Mouse (Mus musculus) macrophage (primary cell): ENCODE data around the gene Ccl1. TPM values are rescaled to one million over a fixed set of nuclear protein-coding genes. Genes with fewer than 3 reads are reported as not detected.

ENCODE experiments used
- H3K27ac ChIP-seq: fragments of 350-480 bp; formaldehyde crosslinking; 2 replicates; pipeline ENCODE4 v1.9.0; 2021
- H3K36me3 ChIP-seq: fragments of 350-480 bp; formaldehyde crosslinking; 2 replicates; pipeline ENCODE4 v1.9.0; 2021; ENCODE audit errors: inconsistent target
- H3K4me3 ChIP-seq: fragments of 350-480 bp; formaldehyde crosslinking; 2 replicates; pipeline ENCODE4 v1.9.0; 2021; ENCODE audit errors: inconsistent target
- H3K79me2 ChIP-seq: fragments of 350-480 bp; formaldehyde crosslinking; 2 replicates; pipeline ENCODE4 v1.9.0; 2021; ENCODE audit errors: inconsistent target
- WGBS: methylation state at CpG from one replicate; pipeline ENCODE4 v1.1.7; 2026; ENCODE audit warnings: inconsistent platforms; ENCODE audit not compliant: missing documents; 5-methylcytosine and 5-hydroxymethylcytosine counted together
- polyA plus RNA-seq: library from polyadenylated mRNA; stranded (reverse); fragments of 250-400 nt; gene quantifications from 3 replicates; pipeline ENCODE4 v1.2.4, GENCODE M21; 2018; ENCODE audit warnings: inconsistent platforms

Gene Ccl1
- polyA plus RNA-seq, 1 experiment from 2014 or later = not detected

DNA sequence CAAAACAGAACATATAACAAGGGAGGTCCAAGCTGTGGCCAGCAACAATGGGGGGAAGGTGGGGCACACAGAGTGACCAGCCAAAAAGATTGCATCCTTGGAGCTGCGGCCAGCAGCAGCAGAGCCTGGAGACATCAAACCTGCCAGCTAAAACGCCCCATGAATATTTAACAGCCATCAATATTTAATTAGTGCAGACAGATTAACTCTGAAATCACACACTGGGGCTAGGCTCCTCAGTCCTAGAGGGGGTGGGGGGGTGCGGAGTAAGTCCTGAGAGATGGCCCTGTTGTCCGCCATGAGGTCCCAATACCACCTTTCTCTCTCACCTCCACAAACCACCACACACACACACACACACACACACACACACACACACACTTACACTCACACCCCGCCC lies 68.1 kb downstream of the Ccl1 start:
- Histone ChIP-seq H3K79me2 (no peaks in the 10 kb centered on the region), H3K27ac (no peak overlapping the region), H3K36me3 (no peaks in the 10 kb centered on the region), H3K4me3 (no peak overlapping the region)
- 86% methylated on average over 4 of the region's 5 CpGs for WGBS

DNA sequence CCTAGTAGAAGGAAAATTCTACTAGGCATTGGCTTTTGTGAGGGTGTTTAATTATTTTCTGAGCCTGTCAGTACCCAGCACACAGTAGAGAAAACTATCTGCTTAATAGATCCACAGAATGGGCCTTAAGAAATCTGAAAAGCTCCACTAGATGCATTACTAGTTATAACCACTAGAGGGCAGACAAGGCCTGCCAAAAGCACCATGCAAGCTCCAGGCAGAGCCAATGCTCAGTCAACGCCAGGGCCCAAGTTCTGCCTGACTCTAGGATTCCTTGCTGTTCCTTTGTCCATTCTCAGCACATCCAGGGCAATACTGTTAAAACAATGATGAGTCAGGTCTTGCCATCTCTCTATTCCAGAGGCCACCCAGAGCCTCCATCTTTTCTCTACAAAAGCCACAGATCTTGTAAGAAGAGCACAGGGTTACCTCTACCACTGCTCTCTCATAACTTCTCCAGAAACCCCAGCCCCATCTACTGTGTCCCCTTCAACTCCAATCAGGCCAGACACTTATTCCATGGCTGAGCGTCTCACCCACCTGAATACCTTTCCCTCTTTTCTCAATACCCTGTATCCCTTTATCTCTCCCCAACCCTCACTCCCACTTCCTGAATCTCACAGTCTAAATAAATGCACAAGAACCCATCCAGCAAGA lies 69.8 kb downstream of the Ccl1 start:
- WGBS = 28% methylated on average over 2 of the region's 2 CpGs
- no peaks in the 10 kb centered on the region for H3K36me3 ChIP-seq
- no peak overlapping the region for H3K4me3 ChIP-seq
- H3K79me2 ChIP-seq = no peaks in the 10 kb centered on the region
- no peak overlapping the region for H3K27ac ChIP-seq

DNA sequence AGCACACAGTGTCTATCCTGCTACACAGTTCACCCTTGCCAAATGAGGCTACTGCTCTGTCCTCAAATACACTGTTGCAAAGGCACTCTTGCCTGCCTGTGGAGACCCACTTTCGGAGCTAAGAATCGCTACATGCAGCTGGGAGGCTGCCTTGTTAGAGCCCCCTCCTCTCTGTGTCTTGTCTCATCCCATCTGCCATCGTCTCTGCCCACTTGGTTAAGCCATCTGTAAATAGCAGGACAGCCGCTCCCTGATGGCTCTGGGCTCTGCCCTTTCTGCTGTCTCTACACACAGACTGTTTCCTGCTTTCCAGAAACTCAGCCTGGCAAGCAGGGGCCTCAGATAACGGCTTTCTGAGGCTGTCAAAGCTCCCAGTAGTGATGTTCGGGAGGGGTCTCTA lies 71.5 kb downstream of the Ccl1 start:
- Histone ChIP-seq H3K4me3 (no peak overlapping the region), H3K36me3 (no peaks in the 10 kb centered on the region), H3K27ac (no peak overlapping the region), H3K79me2 (no peaks in the 10 kb centered on the region)
- WGBS = 53% methylated on average over 6 of the region's 6 CpGs

DNA sequence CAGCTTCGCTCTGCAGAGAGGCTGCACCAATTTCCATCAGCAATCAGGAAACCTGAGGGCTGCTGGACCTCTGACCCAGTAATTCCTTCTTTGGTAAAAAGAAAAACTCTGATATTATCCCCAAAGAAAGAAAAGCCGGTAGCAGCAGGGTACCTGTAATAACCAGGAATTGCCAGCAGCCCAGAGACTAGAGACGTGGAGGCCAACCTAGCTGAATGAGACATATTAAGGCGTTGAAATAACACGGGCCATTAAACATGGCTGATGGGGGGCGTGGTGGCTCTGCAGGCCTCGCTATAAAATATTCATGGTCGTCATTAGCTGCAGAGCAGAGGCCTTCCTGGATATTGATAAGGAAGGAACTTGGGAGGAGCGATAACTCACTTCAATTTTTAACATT lies 78.5 kb downstream of the Ccl1 start:
- Histone ChIP-seq H3K4me3 (no peak overlapping the region), H3K27ac (no peak overlapping the region), H3K36me3 (no peaks in the 10 kb centered on the region), H3K79me2 (no peaks in the 10 kb centered on the region)
- 82% methylated on average over 9 of the region's 9 CpGs for WGBS

DNA sequence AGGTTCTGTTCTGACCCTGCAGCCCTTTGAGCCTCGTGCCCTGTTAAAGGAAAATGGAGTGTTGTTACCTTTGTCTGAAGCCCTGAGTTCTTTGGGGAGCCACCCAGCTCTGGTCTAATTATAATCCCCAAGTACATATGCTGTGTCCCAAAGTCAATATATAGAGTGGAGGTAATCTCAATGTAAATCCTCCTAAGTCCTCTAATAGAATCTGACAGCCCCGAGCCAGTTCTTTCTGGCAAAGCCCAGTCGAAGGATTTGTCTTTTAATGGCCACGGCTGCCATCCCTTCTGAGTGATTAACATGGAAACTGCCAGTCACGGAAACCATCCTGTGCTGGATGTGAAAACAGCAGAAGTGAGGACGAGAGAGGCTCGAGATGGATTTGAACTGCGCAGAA lies 79.6 kb downstream of the Ccl1 start:
- WGBS = 84% methylated on average over 8 of the region's 8 CpGs
- Histone ChIP-seq H3K36me3 (no peaks in the 10 kb centered on the region), H3K79me2 (no peaks in the 10 kb centered on the region), H3K4me3 (no peak overlapping the region), H3K27ac (no peak overlapping the region)

DNA sequence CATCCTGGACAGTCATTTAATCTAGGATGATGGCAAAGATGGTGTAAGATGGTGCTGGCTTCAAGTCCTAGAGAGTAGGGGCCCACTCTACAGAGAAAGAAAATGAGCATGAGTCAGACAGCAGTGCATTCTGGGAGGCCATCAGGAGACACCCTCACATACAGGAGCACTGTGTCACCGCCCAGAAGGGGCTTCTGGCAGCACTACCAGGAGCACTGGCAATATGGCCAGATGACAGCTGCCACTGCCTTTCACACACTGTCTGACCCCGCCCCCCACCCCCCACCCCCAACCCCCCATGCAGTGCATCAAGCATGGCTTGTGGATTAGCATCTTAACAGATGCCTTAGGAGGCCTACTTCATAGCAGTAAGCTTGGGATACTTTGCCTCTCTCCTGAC lies 89.0 kb downstream of the Ccl1 start:
- no peak overlapping the region for H3K4me3 ChIP-seq
- 75% methylated on average over 2 of the region's 2 CpGs for WGBS
- no peak overlapping the region for H3K27ac ChIP-seq
- no peaks in the 10 kb centered on the region for H3K36me3 ChIP-seq
- H3K79me2 ChIP-seq = no peaks in the 10 kb centered on the region

DNA sequence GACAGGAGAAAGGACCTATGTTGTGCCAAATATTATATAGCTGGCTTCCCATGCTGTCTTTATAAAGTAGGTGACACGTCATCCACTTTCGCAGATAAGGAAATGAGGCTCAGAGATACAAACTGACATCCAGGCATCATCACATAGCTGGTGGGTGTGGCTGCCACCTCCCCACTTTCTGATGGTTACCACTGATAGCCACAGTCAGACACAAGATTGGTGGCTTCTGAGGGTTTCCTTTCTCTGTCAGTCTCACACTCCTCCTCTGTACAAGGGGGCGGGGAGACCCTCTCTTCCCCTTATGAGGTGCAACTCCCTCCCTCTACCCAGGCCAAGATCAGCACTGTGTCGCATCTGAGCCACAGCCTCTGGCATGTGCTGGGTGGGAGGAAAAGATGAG lies 91.1 kb downstream of the Ccl1 start:
- H3K27ac ChIP-seq = no peak overlapping the region
- H3K36me3 ChIP-seq = no peaks in the 10 kb centered on the region
- no peaks in the 10 kb centered on the region for H3K79me2 ChIP-seq
- H3K4me3 ChIP-seq = no peak overlapping the region
- 42% methylated on average over 3 of the region's 4 CpGs for WGBS

DNA sequence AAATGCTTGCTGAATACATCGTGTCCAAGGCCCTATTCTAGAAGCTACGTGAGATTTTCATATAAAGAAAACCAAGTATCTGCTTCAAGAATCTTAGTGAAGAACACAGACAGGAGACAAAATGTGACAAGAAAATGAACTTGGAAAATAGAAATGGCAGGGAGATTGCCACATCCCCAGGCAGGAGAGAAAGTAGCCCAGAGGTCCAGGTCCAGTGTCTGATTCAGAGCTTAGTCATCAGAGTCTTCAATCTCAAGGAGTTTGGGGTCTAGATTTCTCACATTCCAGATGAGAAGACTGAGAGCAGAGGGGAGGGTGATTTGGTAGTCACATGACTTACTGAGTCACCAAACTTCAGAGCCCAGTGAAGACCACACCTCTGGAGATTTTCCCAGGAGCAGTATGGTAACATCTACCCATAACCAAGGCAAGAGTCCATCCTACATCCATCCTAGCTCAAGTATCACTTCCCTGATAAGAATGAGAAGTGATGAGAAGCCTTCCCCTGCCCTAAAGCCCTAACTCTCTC lies 98.5 kb downstream of the Ccl1 start:
- 100% methylated on average over 2 of the region's 2 CpGs for WGBS
- Histone ChIP-seq H3K79me2 (no peaks in the 10 kb centered on the region), H3K36me3 (no peaks in the 10 kb centered on the region), H3K4me3 (no peak overlapping the region), H3K27ac (no peak overlapping the region)

DNA sequence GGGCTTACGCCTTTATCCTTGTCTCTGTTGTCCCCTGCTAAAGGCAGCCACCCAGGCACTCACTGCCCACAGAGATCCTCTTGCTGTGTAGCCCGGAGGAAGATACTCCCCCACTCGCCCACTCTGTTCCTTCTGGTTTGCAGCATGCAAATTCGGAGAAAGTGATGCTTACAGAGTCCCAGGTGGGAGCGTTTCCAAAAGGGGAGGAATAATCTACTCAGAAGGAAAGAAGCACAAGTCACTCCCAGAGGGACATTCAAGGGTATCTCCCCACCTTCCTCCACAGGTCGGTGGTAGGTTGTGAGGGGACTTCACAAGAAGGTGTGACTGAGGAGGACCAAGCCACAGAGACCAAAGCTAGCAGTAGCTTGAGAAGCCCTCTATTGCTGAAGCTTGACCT lies 100.3 kb downstream of the Ccl1 start:
- H3K79me2 ChIP-seq = no peaks in the 10 kb centered on the region
- 86% methylated on average over 6 of the region's 6 CpGs for WGBS
- no peak overlapping the region for H3K4me3 ChIP-seq
- no peaks in the 10 kb centered on the region for H3K36me3 ChIP-seq
- no peak overlapping the region for H3K27ac ChIP-seq

DNA sequence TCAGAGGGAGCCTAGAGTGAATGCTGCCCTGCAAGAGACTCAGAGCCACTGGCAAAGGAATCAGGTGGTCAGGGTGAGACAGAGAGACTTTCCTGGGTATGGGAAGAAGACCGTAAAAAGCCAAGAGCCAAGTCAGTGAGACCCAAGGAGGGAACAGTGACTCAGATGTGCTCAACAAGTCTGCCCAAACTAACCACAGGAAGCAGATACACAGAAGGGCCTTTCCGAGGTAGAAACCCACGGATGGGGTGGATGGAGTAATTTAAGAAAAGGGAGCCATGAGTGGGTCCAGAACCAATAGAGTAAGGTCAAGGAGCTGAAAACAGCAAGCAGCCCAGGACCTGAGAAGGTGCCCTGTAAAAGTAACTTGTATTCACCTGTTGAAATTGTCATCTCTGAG lies 101.8 kb downstream of the Ccl1 start:
- WGBS = 8% methylated on average over 3 of the region's 3 CpGs
- H3K4me3 ChIP-seq = no peak overlapping the region

DNA sequence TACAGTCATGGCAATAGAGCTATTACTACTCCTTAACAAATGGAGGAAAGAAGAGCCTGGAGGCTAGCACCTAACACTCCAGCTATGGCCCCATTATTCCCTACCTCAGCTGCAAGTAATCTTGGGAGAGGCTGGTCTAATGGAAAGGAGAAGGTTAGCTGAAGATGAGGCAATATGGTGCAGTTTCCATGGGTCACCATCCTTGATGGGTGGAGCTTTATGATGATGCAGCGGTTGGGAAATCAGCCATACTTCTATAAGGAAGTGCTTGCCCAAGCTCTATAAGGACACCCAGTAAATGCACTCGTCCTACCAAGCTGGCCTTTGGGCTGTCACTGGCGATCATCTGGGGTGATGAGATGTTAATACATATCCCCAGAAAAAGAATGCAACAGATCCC lies 107.7 kb downstream of the Ccl1 start:
- WGBS = 61% methylated on average over 3 of the region's 3 CpGs

More for the DNA sequence above, 101.8 kb downstream of the Ccl1 start:
- H3K79me2 ChIP-seq = no peaks in the 10 kb centered on the region
- H3K36me3 ChIP-seq = no peaks in the 10 kb centered on the region
- no peak overlapping the region for H3K27ac ChIP-seq

DNA sequence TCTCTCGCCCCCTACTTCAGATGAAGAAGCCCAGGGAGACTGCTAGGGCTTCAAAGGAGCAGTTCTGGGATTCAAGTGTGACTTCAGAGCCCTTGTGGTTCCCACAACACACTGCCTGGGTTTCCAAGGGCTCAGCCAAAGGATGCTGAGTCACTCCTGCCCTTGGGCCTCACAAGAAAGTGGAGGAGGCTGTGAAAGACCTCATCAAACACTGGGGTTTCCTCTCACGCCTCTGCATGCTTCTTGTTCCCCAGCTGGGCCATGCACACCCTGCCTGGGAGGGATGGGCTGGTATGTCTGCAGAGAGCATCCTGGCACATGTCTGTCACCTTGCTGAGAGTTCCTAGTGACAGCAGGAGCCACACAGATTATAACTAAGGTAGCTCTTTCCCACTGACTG lies 110.5 kb downstream of the Ccl1 start:
- H3K4me3 ChIP-seq = no peak overlapping the region
- 45% methylated on average over 2 of the region's 2 CpGs for WGBS
- H3K79me2 ChIP-seq = no peaks in the 10 kb centered on the region
- H3K36me3 ChIP-seq = no peaks in the 10 kb centered on the region
- no peak overlapping the region for H3K27ac ChIP-seq

More for the DNA sequence above, 107.7 kb downstream of the Ccl1 start:
- H3K79me2 ChIP-seq = no peaks in the 10 kb centered on the region
- H3K36me3 ChIP-seq = no peaks in the 10 kb centered on the region
- H3K4me3 ChIP-seq = no peak overlapping the region
- H3K27ac ChIP-seq = no peak overlapping the region

DNA sequence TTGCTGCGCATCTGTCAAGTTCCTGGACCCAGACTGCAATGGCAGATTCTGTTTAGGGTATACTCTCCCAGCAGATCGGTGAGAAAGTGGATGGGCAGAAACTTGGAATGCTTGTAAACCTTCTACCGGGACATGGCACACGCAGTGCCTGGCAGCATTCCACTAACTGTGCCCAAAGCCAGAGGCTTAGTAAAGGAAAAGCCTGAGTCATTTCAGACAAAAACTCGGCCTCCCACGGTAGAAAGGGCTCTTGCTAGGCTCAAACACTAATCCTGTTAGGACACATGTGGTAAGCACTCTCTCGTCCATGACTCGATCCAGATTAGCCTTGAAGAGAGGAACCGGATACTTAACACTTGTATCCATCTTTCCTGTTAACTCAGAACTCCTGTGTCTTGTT lies 111.7 kb downstream of the Ccl1 start:
- no peaks in the 10 kb centered on the region for H3K79me2 ChIP-seq
- H3K4me3 ChIP-seq = no peak overlapping the region
- WGBS = 89% methylated on average over 9 of the region's 9 CpGs
- no peak overlapping the region for H3K27ac ChIP-seq
- no peaks in the 10 kb centered on the region for H3K36me3 ChIP-seq

DNA sequence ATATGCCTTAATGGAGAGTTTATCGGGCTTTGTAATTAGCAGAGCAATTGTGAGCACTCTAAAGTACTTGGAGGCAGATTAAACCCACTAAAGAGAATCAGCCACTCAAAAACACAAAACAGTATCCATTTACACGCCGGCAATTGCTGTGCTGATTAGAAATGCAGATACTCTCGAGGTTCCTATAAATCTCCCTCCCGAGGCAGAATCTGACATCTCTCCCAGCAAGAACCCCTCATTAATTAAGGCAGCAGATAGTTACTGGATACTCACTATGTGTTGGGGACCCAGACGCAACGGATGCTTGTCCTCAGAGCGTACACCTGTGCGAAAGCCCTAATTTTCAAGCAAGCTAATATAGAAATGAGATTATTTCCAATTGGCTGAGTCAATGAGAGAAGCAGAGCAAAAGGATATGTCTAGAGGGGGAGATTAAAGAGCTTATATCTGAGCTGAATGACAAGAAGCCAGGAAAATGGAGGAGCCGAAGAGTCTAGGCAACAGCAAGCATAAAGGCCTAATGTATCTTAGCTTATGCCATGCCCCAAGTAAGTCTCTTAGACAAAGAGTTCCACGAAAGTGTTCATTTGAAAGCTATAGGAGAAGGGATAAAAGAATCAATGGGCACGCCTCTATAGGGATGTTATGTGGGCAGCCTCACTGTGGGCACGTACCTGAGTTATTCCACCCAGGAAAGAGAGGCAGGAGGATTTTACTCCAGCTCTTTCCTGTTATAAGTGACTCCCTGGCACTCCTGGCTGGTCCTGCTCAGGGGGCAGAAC lies 115.5 kb downstream of the Ccl1 start:
- 90% methylated on average over 13 of the region's 13 CpGs for WGBS
- H3K79me2 ChIP-seq = no peaks in the 10 kb centered on the region
- no peak overlapping the region for H3K27ac ChIP-seq
- H3K4me3 ChIP-seq = no peak overlapping the region
- H3K36me3 ChIP-seq = no peaks in the 10 kb centered on the region

DNA sequence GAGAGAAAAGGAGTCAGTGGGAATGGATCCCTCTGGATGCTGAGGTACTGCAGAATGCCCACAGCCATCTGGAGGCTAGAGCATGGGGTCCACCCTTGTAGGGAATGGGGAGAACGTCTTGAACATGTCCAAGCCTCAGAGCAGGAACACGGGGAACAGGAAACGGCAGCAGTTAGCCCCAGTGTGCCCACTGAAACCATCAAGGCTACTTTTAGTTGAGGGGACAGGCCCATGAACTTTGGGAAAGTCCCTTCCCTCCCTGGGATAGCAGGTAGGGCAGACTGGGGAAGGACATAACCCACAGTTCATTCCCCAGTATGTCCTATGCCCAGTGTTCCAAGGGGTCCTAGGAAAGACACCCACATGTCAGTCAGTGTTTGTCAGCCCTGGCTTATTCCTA lies 119.8 kb downstream of the Ccl1 start:
- WGBS = 81% methylated on average over 3 of the region's 3 CpGs
- Histone ChIP-seq H3K4me3 (no peak overlapping the region), H3K79me2 (no peaks in the 10 kb centered on the region)

More for the DNA sequence above, 119.8 kb downstream of the Ccl1 start:
- no peak overlapping the region for H3K27ac ChIP-seq
- no peaks in the 10 kb centered on the region for H3K36me3 ChIP-seq
